Mouse (Mus musculus): Measurements from ENCODE around the gene Smg5.
"Not testable (repeated sequence)": the region's sequence is repeated elsewhere in the genome, so short reads cannot be mapped to it uniquely, and the experiment has no call there.

Gene Smg5

GRCm38 (mm10) chr3:88354396-88355165, 18.5 kb downstream of the Smg5 start:
- no peak for DNase-seq (ENCODE audit: low spot score)

GRCm38 (mm10) chr3:88359584-88359983, 23.5 kb downstream of the Smg5 start:
- DNase-seq (ENCODE audit: low spot score), result no peak

- DNase-seq (ENCODE audit: low spot score), result no peak
These were observed 23.9 kb downstream of the Smg5 start for GRCm38 (mm10) chr3:88359989-88360388.

GRCm38 (mm10) chr3:88361096-88361495, 25.0 kb downstream of the Smg5 start:
- no peak for DNase-seq (ENCODE audit: low spot score)

- DNase-seq (ENCODE audit: low spot score), result no peak
These were observed 25.7 kb downstream of the Smg5 start for GRCm38 (mm10) chr3:88361612-88362313.

GRCm38 (mm10) chr3:88363700-88364099, 27.6 kb downstream of the Smg5 start:
- DNase-seq (ENCODE audit: low spot score), result no peak

- DNase-seq (ENCODE audit: low spot score), result no peak
These were observed 28.3 kb downstream of the Smg5 start, which contains the start of gene Paqr6 for GRCm38 (mm10) chr3:88364337-88364736. Paqr6 (plus strand) TSS chr3:88364584.

- no peak for DNase-seq (ENCODE audit: low spot score)
These were observed 29.8 kb downstream of the Smg5 start for GRCm38 (mm10) chr3:88365705-88366361.

GRCm38 (mm10) chr3:88366830-88367428, 30.9 kb downstream of the Smg5 start:
- DNase-seq (ENCODE audit: low spot score), result not testable (repeated sequence)

- not testable (repeated sequence) for DNase-seq (ENCODE audit: low spot score)
These were observed 31.5 kb downstream of the Smg5 start for GRCm38 (mm10) chr3:88367517-88367916.

GRCm38 (mm10) chr3:88368511-88368910, 32.5 kb downstream of the Smg5 start:
- DNase-seq (ENCODE audit: low spot score), result not testable (repeated sequence)

- not testable (repeated sequence) for DNase-seq (ENCODE audit: low spot score)
These were observed 36.6 kb downstream of the Smg5 start, which contains the start of gene Bglap3 for GRCm38 (mm10) chr3:88372643-88373042. Bglap3 (minus strand) TSS chr3:88372743.

- not testable (repeated sequence) for DNase-seq (ENCODE audit: low spot score)
These were observed 39.9 kb downstream of the Smg5 start for GRCm38 (mm10) chr3:88375750-88376626.

- DNase-seq (ENCODE audit: low spot score), result not testable (repeated sequence)
These were observed 40.6 kb downstream of the Smg5 start for GRCm38 (mm10) chr3:88376644-88377043.

- not testable (repeated sequence) for DNase-seq (ENCODE audit: low spot score)
These were observed 42.5 kb downstream of the Smg5 start, which contains the start of gene Bglap2 for GRCm38 (mm10) chr3:88378599-88378998. Bglap2 (minus strand) TSS chr3:88378699.

- not testable (repeated sequence) for DNase-seq (ENCODE audit: low spot score)
These were observed 45.6 kb downstream of the Smg5 start for GRCm38 (mm10) chr3:88381389-88382315.

- DNase-seq (ENCODE audit: low spot score), result not testable (repeated sequence)
These were observed 46.3 kb downstream of the Smg5 start for GRCm38 (mm10) chr3:88382383-88382782.

GRCm38 (mm10) chr3:88384364-88384763, 48.3 kb downstream of the Smg5 start, which contains the start of gene Bglap:
Bglap (minus strand) TSS chr3:88384464.
- no peak for DNase-seq (ENCODE audit: low spot score)

GRCm38 (mm10) chr3:88393776-88394375, 57.8 kb downstream of the Smg5 start:
- no peak for DNase-seq (ENCODE audit: low spot score)

Measured in left cerebral cortex, adult 11 months (tissue).